Mouse (Mus musculus) lung, postnatal 25 days (tissue): ENCODE data around the gene Sos2.
"Not testable (repeated sequence)": the region's sequence is repeated elsewhere in the genome, so short reads cannot be mapped to it uniquely, and the experiment has no call there.

Experiments used
- DNase-seq: peaks from one replicate; pipeline ENCODE4 v3.0.0; 2022; ENCODE audit warnings: low spot score

The Sos2 gene

GRCm38 (mm10) chr12:69569926-69570325 lies 111.7 kb downstream of the Sos2 start:
- DNase-seq, result no peak

GRCm38 (mm10) chr12:69568266-69568665 lies 113.4 kb downstream of the Sos2 start:
- no peak for DNase-seq

GRCm38 (mm10) chr12:69561006-69561405 lies 120.6 kb downstream of the Sos2 start:
- not testable (repeated sequence) for DNase-seq

- peak; percentile 66 for DNase-seq
Measured at GRCm38 (mm10) chr12:69556221-69556861, 125.3 kb downstream of the Sos2 start.

- DNase-seq, result no peak
Measured at GRCm38 (mm10) chr12:69545456-69546178, 136.0 kb downstream of the Sos2 start.

GRCm38 (mm10) chr12:69544994-69545393 lies 136.7 kb downstream of the Sos2 start:
- DNase-seq, result no peak

GRCm38 (mm10) chr12:69544562-69544961 lies 137.1 kb downstream of the Sos2 start:
- no peak for DNase-seq

- DNase-seq, result no peak
Measured at GRCm38 (mm10) chr12:69542376-69542775, 139.3 kb downstream of the Sos2 start.

- no peak for DNase-seq
Measured at GRCm38 (mm10) chr12:69541663-69542062, 140.0 kb downstream of the Sos2 start.

- DNase-seq, result no peak
Measured at GRCm38 (mm10) chr12:69539353-69539752, 142.3 kb downstream of the Sos2 start.

- DNase-seq, result no peak
Measured at GRCm38 (mm10) chr12:69538362-69538950, 143.2 kb downstream of the Sos2 start.

GRCm38 (mm10) chr12:69537675-69538361 lies 143.8 kb downstream of the Sos2 start:
- peak; percentile 53 for DNase-seq

GRCm38 (mm10) chr12:69537243-69537674 lies 144.4 kb downstream of the Sos2 start:
- peak; percentile 87 for DNase-seq

- DNase-seq, result no peak
Measured at GRCm38 (mm10) chr12:69536616-69537242, 144.9 kb downstream of the Sos2 start.
